Mouse (Mus musculus) intestine, embryonic 14.5 days (tissue): ENCODE data around the gene Specc1. TPM values are rescaled to one million over a fixed set of nuclear protein-coding genes. Genes with fewer than 3 reads are reported as not detected.

Source experiments
- ATAC-seq: fragments of 200-750 bp; cut with Nextera tagmentation; replicated peaks from 2 replicates; pipeline ENCODE4 v1.8.0; 2017; ENCODE audit warnings: low read depth, moderate number of reproducible peaks, moderate TSS enrichment, moderate library complexity; ENCODE audit not compliant: low FRiP score, low TSS enrichment
- DNase-seq: peaks from one replicate; pipeline ENCODE4 v3.0.0-alpha.2; 2018; ENCODE audit warnings: low spot score
- H3K27ac ChIP-seq: fragments of 300-500 bp; sonication (generic); 2 replicates; pipeline ENCODE4 v1.5.1; 2014; ENCODE audit warnings: low read depth, mild to moderate bottlenecking, control low read depth
- H3K27me3 ChIP-seq: fragments of 300-500 bp; sonication (generic); replicated peaks from 2 replicates; pipeline ENCODE4 v1.6.1; 2014; ENCODE audit warnings: low read length, control low read depth; ENCODE audit not compliant: control insufficient read depth, insufficient read depth
- H3K36me3 ChIP-seq: fragments of 300-500 bp; sonication (generic); 2 replicates; pipeline ENCODE4 v1.6.1; 2014; ENCODE audit warnings: low read length, control low read depth; ENCODE audit not compliant: control insufficient read depth, insufficient read depth
- H3K4me1 ChIP-seq: fragments of 300-500 bp; sonication (generic); replicated peaks from 2 replicates; pipeline ENCODE4 v1.6.1; 2014; ENCODE audit warnings: low read length, control low read depth, mixed read lengths; ENCODE audit not compliant: control insufficient read depth, insufficient read depth
- H3K4me2 ChIP-seq: fragments of 300-500 bp; sonication (generic); 2 replicates; pipeline ENCODE4 v1.6.1; 2014; ENCODE audit warnings: low read length
- H3K4me3 ChIP-seq: fragments of 300-500 bp; sonication (generic); 2 replicates; pipeline ENCODE4 v1.5.1; 2014; ENCODE audit warnings: low read depth, low read length, control low read depth, mixed read lengths
- H3K9ac ChIP-seq: fragments of 300-500 bp; sonication (generic); 2 replicates; pipeline ENCODE4 v1.6.1; 2014; ENCODE audit warnings: mild to moderate bottlenecking, low read length
- H3K9me3 ChIP-seq: fragments of 300-500 bp; sonication (generic); 2 replicates; pipeline ENCODE4 v1.6.1; 2016; ENCODE audit warnings: low read length, control low read depth; ENCODE audit not compliant: control insufficient read depth
- WGBS: fragments of 180-500 bp; shearing (Covaris S2); extraction: QIAGEN DNeasy Blood & Tissue Kit; methylation state at CpG from one replicate; pipeline ENCODE4 v1.1.7; 2014; 5-methylcytosine and 5-hydroxymethylcytosine counted together
- polyA plus RNA-seq: library from polyadenylated mRNA; unstranded; fragments of >200 nt; fragmentation: Nextera tagmentation; extraction: Ambion mirVana; gene quantifications from 2 replicates; pipeline ENCODE4 v1.2.1, GENCODE M21; 2014

Gene Specc1
- polyA plus RNA-seq, 1 experiment from 2014 or later: 10.5 TPM

DNA sequence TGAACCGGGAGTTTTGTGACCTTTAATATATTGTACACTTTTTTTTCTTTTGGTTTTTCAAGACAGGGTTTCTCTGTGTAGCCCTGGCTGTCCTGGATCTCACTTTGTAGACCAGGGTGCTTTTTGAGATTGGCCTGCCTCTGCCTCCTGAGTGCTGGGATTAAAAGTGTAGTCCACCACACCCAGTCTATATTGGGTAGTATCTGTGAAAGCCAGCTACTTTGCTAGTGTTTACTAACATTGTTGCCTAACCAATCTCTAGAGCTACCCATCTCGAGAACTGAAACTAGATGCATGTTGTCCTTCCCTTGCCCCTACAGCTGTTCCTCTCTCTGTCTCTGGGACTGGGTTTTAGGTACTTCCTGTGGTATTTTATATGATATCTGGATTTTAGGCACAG, 3.5 kb downstream of the Specc1 start:
- 83% methylated on average over 2 of the region's 2 CpGs for WGBS
- ATAC-seq: no peak
- Histone ChIP-seq H3K4me2 (no peak overlapping the region), H3K9ac (no peak overlapping the region), H3K4me1 (no peaks in the 10 kb centered on the region; the same call in 1 of the 2 replicates), H3K27me3 (peaks cover 26% of the 10 kb centered on the region; the same call in 1 of the 2 replicates), H3K27ac (no peak overlapping the region), H3K9me3 (no peaks in the 10 kb centered on the region), H3K36me3 (no peaks in the 10 kb centered on the region), H3K4me3 (no peak overlapping the region)
- DNase-seq: no peak

DNA sequence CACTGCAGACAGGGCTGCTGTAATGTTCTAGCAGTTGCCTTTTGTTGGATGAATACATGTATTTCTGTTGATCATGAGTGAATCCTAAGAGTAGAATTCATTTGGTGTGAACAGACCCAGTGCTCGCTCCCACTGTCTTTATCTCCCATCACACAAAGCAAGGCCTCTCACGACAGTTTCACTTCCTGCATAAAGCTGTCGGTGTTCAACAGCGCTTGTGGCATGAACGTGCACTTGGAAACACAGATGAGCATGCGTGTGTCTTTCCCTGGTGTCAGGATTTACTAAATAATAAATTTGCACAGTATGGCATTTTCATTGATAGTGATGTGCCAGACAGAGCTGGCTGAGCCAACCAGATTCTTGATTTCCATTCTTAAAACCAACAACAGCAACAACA, 6.1 kb downstream of the Specc1 start:
- no peak overlapping the region for H3K4me2 ChIP-seq
- no peak overlapping the region for H3K27ac ChIP-seq
- H3K9me3 ChIP-seq: no peaks in the 10 kb centered on the region
- H3K9ac ChIP-seq: no peak overlapping the region
- H3K4me1 ChIP-seq: no peaks in the 10 kb centered on the region
- ATAC-seq: no peak
- H3K36me3 ChIP-seq: no peaks in the 10 kb centered on the region
- no peak overlapping the region for H3K4me3 ChIP-seq
- H3K27me3 ChIP-seq: peaks cover 16% of the 10 kb centered on the region; the same call in 1 of the 2 replicates
- no peak for DNase-seq
- 71% methylated on average over 6 of the region's 6 CpGs for WGBS

DNA sequence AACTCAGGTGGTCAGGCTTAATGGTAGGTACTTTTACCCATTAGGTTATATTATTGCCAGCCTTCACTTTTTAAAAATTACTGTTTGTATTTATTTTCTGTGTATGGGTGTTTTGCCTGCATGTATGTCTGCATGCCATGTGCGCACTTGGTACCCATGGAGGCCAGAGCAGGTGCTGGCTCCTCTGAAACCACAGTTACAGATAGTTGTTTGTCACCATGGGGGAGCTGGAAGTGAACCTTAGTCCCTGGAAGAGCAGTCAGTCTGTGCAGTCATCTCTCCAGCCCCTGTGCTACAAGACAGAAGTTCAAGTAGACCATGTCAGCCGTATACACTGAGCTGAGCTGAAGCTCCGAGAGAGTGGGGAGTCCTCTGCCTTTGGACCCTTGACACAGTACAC, 6.6 kb downstream of the Specc1 start:
- no peak overlapping the region for H3K27ac ChIP-seq
- WGBS: 81% methylated on average over 3 of the region's 3 CpGs
- H3K4me3 ChIP-seq: no peak overlapping the region
- no peak overlapping the region for H3K4me2 ChIP-seq
- no peak for DNase-seq
- no peak overlapping the region for H3K9ac ChIP-seq
- ATAC-seq: no peak
- H3K4me1 ChIP-seq: no peaks in the 10 kb centered on the region
- no peaks in the 10 kb centered on the region for H3K36me3 ChIP-seq
- no peaks in the 10 kb centered on the region for H3K9me3 ChIP-seq
- peaks cover 11% of the 10 kb centered on the region; the same call in 1 of the 2 replicates for H3K27me3 ChIP-seq

DNA sequence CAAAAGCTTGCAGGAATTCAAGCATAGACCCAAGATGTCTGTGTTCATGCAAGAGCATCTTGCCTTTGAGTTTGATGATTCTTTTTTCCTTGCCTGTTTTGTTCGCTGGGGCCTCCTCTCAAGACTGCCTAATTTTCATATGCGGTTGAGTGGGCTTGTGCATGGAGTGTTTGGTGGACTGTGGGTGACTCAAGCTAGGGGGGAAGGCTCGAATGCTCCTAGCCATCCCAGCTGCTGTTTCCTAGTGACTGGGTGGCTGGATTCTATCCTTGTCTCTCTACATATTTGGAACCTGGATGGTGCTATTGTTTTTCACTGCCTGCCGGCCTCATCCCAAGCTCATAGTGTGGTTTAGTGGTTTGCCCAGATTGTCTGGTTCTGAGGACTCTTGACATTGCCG, 8.0 kb downstream of the Specc1 start:
- Histone ChIP-seq H3K27me3 (0 out of 2 replicates have a peak, but pooled peaks cover 2% of the 10 kb centered on the region), H3K4me2 (no peak overlapping the region), H3K4me3 (no peak overlapping the region), H3K27ac (no peak overlapping the region), H3K9ac (no peak overlapping the region), H3K9me3 (no peaks in the 10 kb centered on the region), H3K4me1 (no peaks in the 10 kb centered on the region), H3K36me3 (no peaks in the 10 kb centered on the region)
- WGBS: 88% methylated on average over 5 of the region's 5 CpGs
- no peak for DNase-seq
- ATAC-seq: no peak

DNA sequence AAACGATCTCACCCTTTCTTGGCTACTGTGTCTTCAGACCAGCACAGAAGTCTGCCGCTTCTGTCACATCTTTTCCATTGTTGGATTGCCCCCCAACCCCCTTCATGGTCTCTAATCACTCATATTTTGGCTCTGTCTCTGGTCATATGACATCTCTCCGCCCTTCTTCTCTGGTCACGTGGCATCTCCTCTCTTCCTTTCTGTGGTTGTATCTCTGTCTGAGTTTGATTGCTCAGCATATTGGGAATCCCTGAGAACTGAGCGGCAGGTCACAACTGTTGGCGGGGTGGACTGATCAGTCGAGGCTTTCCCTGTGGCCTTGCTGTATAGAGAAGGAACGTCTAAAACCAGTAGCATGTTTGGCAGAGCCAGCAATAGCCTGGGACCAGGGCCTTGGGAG, 10.5 kb downstream of the Specc1 start:
- no peak overlapping the region for H3K9ac ChIP-seq
- H3K4me3 ChIP-seq: no peak overlapping the region
- no peaks in the 10 kb centered on the region for H3K4me1 ChIP-seq
- no peaks in the 10 kb centered on the region for H3K36me3 ChIP-seq
- no peak overlapping the region for H3K4me2 ChIP-seq
- WGBS: 77% methylated on average over 8 of the region's 8 CpGs
- H3K9me3 ChIP-seq: no peaks in the 10 kb centered on the region
- ATAC-seq (no peak), DNase-seq (no peak)
- H3K27ac ChIP-seq: no peak overlapping the region
- H3K27me3 ChIP-seq: no peaks in the 10 kb centered on the region

DNA sequence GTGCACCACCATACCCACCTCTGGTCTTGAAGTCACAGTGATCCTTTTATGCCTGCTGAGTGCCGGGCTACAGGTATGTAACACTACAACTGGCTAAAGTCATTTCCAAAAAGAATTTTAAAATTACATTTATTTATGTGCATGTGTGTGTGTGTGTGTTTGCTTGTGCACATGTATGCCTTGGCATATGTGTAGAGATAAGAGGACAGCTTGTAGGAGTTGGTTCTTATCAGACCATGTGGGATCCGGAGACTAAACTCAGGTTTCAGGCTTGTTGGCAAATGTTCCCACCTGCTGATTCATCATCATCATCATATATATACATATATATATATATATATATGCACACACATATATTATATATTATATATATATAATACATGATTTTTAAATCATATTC, 12.3 kb downstream of the Specc1 start:
- no peak overlapping the region for H3K4me3 ChIP-seq
- no peaks in the 10 kb centered on the region for H3K27me3 ChIP-seq
- 85% methylated on average over 2 of the region's 2 CpGs for WGBS
- H3K9ac ChIP-seq: no peak overlapping the region
- no peak overlapping the region for H3K4me2 ChIP-seq
- H3K9me3 ChIP-seq: no peaks in the 10 kb centered on the region
- ATAC-seq (no peak), DNase-seq (no peak)
- no peaks in the 10 kb centered on the region for H3K4me1 ChIP-seq
- no peaks in the 10 kb centered on the region for H3K36me3 ChIP-seq
- no peak overlapping the region for H3K27ac ChIP-seq

DNA sequence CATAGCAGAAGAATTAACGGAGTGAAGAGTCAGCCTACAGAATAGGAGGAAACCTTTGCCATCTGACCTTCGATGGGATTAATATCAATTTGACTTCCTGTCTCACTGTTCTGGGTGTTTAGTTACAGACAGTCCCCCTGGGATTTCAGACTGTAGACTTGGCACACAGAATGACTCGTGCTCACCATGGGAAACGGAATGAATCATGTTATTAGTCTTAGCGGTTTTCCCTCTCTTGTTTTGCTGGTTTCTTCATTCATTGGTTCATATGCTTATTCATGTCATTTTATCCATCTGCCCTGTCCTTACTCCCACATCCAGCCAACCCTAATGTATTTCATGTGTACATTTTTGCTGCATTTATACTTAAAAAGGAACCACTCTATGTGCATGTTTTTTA, 14.3 kb downstream of the Specc1 start:
- no peak overlapping the region for H3K4me3 ChIP-seq
- ATAC-seq: no peak

DNA sequence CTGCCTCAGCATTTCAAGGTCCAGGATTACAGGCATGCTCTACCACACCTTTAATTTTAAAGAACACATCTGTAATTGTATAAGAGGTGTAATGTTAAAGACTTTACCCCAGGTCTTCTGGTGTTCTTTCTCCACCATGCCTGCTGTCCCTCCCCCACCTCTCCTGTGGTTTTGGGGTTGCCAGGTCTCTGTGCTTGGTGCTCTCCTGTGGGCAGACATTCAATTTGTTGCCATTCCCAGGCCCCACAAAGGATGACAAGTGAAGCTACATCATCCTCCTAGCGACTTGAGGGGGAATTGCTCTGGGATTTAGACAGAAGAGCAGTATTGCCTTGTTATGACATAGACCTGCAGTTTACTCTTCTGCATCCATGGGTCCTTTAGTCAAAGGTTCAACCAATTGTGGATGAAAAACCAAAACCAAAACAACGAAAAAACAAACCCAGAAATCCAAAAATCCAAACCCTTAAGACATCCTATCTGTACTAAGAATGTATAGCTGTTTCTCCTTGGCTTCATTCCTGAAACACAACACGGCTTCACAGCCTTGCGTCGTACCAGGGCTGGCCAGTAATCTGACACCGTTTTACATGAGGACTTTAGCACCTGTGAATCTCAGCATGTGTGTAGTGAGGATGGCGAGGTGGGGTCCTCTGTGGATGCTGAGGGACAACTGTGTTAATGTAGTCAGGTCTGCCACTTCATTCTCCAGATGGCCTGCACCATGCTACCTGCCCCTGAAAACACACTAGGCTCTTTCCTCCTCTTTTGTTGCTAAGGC, 15.1 kb downstream of the Specc1 start:
- 53% methylated on average over 7 of the region's 7 CpGs for WGBS
- no peaks in the 10 kb centered on the region for H3K36me3 ChIP-seq
- no peak for DNase-seq

More for the DNA sequence above, 14.3 kb downstream of the Specc1 start:
- Histone ChIP-seq H3K4me2 (no peak overlapping the region), H3K36me3 (no peaks in the 10 kb centered on the region), H3K4me1 (no peaks in the 10 kb centered on the region), H3K27ac (no peak overlapping the region), H3K9me3 (no peaks in the 10 kb centered on the region), H3K27me3 (no peaks in the 10 kb centered on the region), H3K9ac (no peak overlapping the region)
- no peak for DNase-seq
- WGBS: 55% methylated on average over 5 of the region's 5 CpGs

More for the DNA sequence above, 15.1 kb downstream of the Specc1 start:
- no peak overlapping the region for H3K4me2 ChIP-seq
- ATAC-seq: no peak
- no peak overlapping the region for H3K4me3 ChIP-seq
- no peak overlapping the region for H3K9ac ChIP-seq
- no peaks in the 10 kb centered on the region for H3K27me3 ChIP-seq
- H3K9me3 ChIP-seq: no peaks in the 10 kb centered on the region
- H3K4me1 ChIP-seq: 0 out of 2 replicates have a peak, but pooled peaks cover 3% of the 10 kb centered on the region
- H3K27ac ChIP-seq: no peak overlapping the region
